Mouse (Mus musculus): Measurements from ENCODE around the gene Spdye4a.
"Not testable (repeated sequence)": the region's sequence is repeated elsewhere in the genome, so short reads cannot be mapped to it uniquely, and the experiment has no call there.

Gene Spdye4a

GRCm38 (mm10) chr5:143236036-143236435 is 9.3 kb upstream of the Spdye4a start:
- in situ Hi-C loops (cut with MboI; ENCODE audit: unreplicated experiment in 2 of 2), result loop anchor here (5.0 kb wide), 1 partner anchor 54 kb away; the partner anchor contains the start of genes Rbak (in 2 of the 2) and Spdye4b (in 2 of the 2)

GRCm38 (mm10) chr5:143235028-143235693 is 8.5 kb upstream of the Spdye4a start, which contains the start of gene Zfp12:
Gene Zfp12, plus strand, starts transcription at chr5:143235163.
- in situ Hi-C loops (cut with MboI; ENCODE audit: unreplicated experiment in 2 of 2), result loop anchor here (5.0 kb wide), 1 partner anchor 53 kb away; the partner anchor contains the start of genes Rbak (in 2 of the 2) and Spdye4b (in 2 of the 2)

- in situ Hi-C loops (cut with MboI; ENCODE audit: unreplicated experiment in 2 of 2), result no loop called here
These were observed 4.4 kb downstream of the Spdye4a start for GRCm38 (mm10) chr5:143222287-143222686.

- in situ Hi-C loops (cut with MboI; ENCODE audit: unreplicated experiment in 2 of 2), result no loop called here
These were observed 5.7 kb downstream of the Spdye4a start for GRCm38 (mm10) chr5:143220996-143221395.

- in situ Hi-C loops (cut with MboI; ENCODE audit: unreplicated experiment in 2 of 2), result no loop called here
These were observed 12.9 kb downstream of the Spdye4a start for GRCm38 (mm10) chr5:143213832-143214231.

- in situ Hi-C loops (cut with MboI; ENCODE audit: unreplicated experiment in 2 of 2), result no loop called here
These were observed 21.7 kb downstream of the Spdye4a start for GRCm38 (mm10) chr5:143205015-143205414.

GRCm38 (mm10) chr5:143196506-143196905 is 30.2 kb downstream of the Spdye4a start:
- in situ Hi-C loops (cut with MboI; ENCODE audit: unreplicated experiment in 2 of 2), result no loop called here

GRCm38 (mm10) chr5:143195166-143195565 is 31.5 kb downstream of the Spdye4a start:
- in situ Hi-C loops (cut with MboI; ENCODE audit: unreplicated experiment in 2 of 2), result no loop called here

GRCm38 (mm10) chr5:143194747-143195146 is 31.9 kb downstream of the Spdye4a start:
- in situ Hi-C loops (cut with MboI; ENCODE audit: unreplicated experiment in 2 of 2), result not testable (repeated sequence)

GRCm38 (mm10) chr5:143192806-143193205 is 33.9 kb downstream of the Spdye4a start:
- in situ Hi-C loops (cut with MboI; ENCODE audit: unreplicated experiment in 2 of 2), result no loop called here

GRCm38 (mm10) chr5:143188014-143188413 is 38.7 kb downstream of the Spdye4a start:
- in situ Hi-C loops (cut with MboI; ENCODE audit: unreplicated experiment in 2 of 2), result not testable (repeated sequence)

- in situ Hi-C loops (cut with MboI; ENCODE audit: unreplicated experiment in 2 of 2), result loop anchor here (5.0 kb wide), 1 partner anchor 57 kb away; the partner anchor contains the start of gene Zfp12 (in 2 of the 2)
These were observed 46.2 kb downstream of the Spdye4a start, which contains the start of the genes Rbak and Spdye4b for GRCm38 (mm10) chr5:143180255-143181076. Gene Rbak, minus strand, starts transcription at chr5:143180775. Gene Spdye4b, plus strand, starts transcription at chr5:143181017.

- in situ Hi-C loops (cut with MboI; ENCODE audit: unreplicated experiment in 2 of 2), result loop anchor here (5.0 to 10.0 kb wide), 2 partner anchors 118 to 226 kb away; partner anchors contain the start of gene Kdelr2 (in 1 of the 2)
These were observed 47.5 kb downstream of the Spdye4a start for GRCm38 (mm10) chr5:143179179-143179578.

- in situ Hi-C loops (cut with MboI; ENCODE audit: unreplicated experiment in 2 of 2), result loop anchor here (5.0 to 10.0 kb wide), 2 partner anchors 120 to 227 kb away; partner anchors contain the start of gene Kdelr2 (in 1 of the 2)
These were observed 49.0 kb downstream of the Spdye4a start for GRCm38 (mm10) chr5:143177541-143178200.

- in situ Hi-C loops (cut with MboI; ENCODE audit: unreplicated experiment in 2 of 2), result loop anchor here (5.0 to 10.0 kb wide), 2 partner anchors 121 to 229 kb away; partner anchors contain the start of gene Kdelr2 (in 1 of the 2)
These were observed 50.7 kb downstream of the Spdye4a start for GRCm38 (mm10) chr5:143175970-143176369.
